1 mouse cellular context compared by ENCODE assay signal in the genomic region with DNA sequence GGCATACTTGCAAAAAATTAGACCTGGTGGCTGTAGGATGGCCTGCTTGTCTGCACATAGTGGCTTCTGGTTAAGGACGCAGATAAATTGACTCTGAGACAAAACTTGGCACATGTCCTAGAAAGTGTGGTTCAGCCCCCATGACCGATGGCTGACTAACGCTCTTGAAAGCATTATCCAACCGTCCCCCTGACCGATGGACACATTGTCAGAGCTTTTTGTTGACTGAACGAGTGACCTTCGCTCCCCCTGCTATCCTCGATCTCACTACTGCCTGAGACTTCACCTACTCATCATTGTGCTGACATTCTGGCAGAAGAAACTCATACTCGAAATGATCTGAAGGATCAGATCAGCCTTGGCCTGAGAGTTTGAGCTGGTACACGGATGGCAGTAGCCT. TPM values are rescaled to one million over a fixed set of nuclear protein-coding genes. Genes with fewer than 3 reads are reported as not detected.
"Had no signal": no experiment of that assay in that cellular context is flagged by ENCODE, and none has a peak within 500 bp of the region (broad histone marks: within the 10 kb centered on the region; RNA-seq: fewer than 3 reads in every experiment).

No protein-coding gene starts in this region.

RNA-seq across cellular contexts. Expression of a gene that starts 59.4 kb away (rescaled TPM):
- total RNA-seq: granulocyte monocyte progenitor cell, adult 5-6 weeks had no signal
